ENCODE assay signal across 14 mouse cellular contexts in the genomic region with DNA sequence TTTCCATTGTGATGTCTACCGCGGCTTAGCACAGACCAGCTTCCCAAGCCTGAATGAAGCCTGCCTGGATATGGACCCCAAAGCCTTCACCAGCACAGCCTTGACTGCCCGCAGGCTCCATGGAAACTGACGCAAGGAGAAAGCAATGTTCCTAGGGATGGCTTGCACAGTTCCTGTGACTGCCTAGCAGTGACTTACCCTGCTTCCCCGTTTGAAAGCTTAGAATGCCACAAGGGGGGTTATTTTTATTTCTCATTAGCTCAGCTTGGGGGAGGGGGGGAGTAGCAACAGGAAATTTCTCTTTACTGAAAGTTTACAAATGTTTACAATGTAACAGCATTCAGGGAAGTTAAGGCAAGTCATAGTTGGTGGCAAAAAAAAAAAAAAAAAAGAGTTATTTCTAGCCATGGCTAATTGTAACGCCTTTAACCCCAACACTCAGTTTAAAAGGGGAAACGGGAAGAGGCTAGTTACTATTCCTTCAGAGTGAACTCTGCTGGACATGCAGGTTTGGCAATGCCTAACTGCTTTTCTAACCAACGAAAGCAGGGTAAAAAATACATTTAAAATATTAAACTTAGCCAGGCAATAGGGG. TPM values are rescaled to one million over a fixed set of nuclear protein-coding genes. Genes with fewer than 3 reads are reported as not detected.
DNase-seq lines count a peak whose midpoint lies in the region; ATAC-seq and TF ChIP-seq lines count a peak whose summit lies in the region.
"Had no signal": no experiment of that assay in that cellular context is flagged by ENCODE, and none has a peak within 500 bp of the region (broad histone marks: within the 10 kb centered on the region; RNA-seq: fewer than 3 reads in every experiment).

No protein-coding gene starts in this region.

- no peak overlapping the region for H3K4me3 ChIP-seq in lung, embryonic 14.5 days (ENCODE audit: low read depth, low read length)
- peak overlapping the region; percentile 45 for H3K4me3 ChIP-seq in bone marrow macrophage, adult 2 months (ENCODE audit: insufficient read depth, low read length)
- H3K4me3 ChIP-seq in embryonic fibroblast, embryonic 13.5 days (ENCODE audit: insufficient read depth, low read length): no peak overlapping the region
- H3K4me3 ChIP-seq in myocyte: no peak overlapping the region
- H3K4me3 ChIP-seq: embryonic facial prominence, embryonic 12.5 days; forebrain, embryonic 10.5 days; left cerebral cortex, adult 2 months; stomach, embryonic 15.5 days had no signal

- H3K4me2 ChIP-seq in lung, embryonic 14.5 days: no peak overlapping the region
- peak overlapping the region; percentile 10 for H3K4me2 ChIP-seq in myocyte (ENCODE audit: low read depth)
- H3K4me2 ChIP-seq: embryonic facial prominence, embryonic 12.5 days; stomach, embryonic 15.5 days had no signal

- no peaks in the 10 kb centered on the region for H3K4me1 ChIP-seq in lung, embryonic 14.5 days (ENCODE audit: insufficient read depth)
- peaks cover 65% of the 10 kb centered on the region for H3K4me1 ChIP-seq in bone marrow macrophage, adult 2 months (ENCODE audit: control insufficient read depth, insufficient read depth, low read length)
- H3K4me1 ChIP-seq in embryonic fibroblast, embryonic 13.5 days (ENCODE audit: control insufficient read depth, insufficient read depth, low read length): peaks cover 20% of the 10 kb centered on the region
- H3K4me1 ChIP-seq: stomach, embryonic 15.5 days had no signal

- WGBS in lung, embryonic 14.5 days: 67% methylated on average over 8 of the region's 8 CpGs

- no peak overlapping the region for H3ac ChIP-seq in myocyte (ENCODE audit: control insufficient read depth, insufficient read length)

- H3K36me3 ChIP-seq in lung, embryonic 14.5 days (ENCODE audit: insufficient read depth): no peaks in the 10 kb centered on the region
- H3K36me3 ChIP-seq in myocyte (ENCODE audit: control insufficient read depth, insufficient read depth): no peaks in the 10 kb centered on the region
- H3K36me3 ChIP-seq: embryonic facial prominence, embryonic 12.5 days; forebrain, embryonic 10.5 days; stomach, embryonic 15.5 days had no signal

- TF ChIP-seq CTCF in lung, embryonic 14.5 days (IDR thresholded peaks at IDR 0.05; ENCODE audit: low read depth): no peak
- TF ChIP-seq CTCF in bone marrow macrophage, adult 2 months (IDR thresholded peaks at IDR 0.05; ENCODE audit: low read depth, low read length): no peak
- no peak for TF ChIP-seq CTCF in embryonic fibroblast, embryonic 13.5 days (IDR thresholded peaks at IDR 0.05; ENCODE audit: borderline replicate concordance, insufficient read depth, low read length)

- no peaks in the 10 kb centered on the region for H3K9me3 ChIP-seq in lung, embryonic 14.5 days (ENCODE audit: low read depth, low read length)
- H3K9me3 ChIP-seq: embryonic facial prominence, embryonic 12.5 days; forebrain, embryonic 10.5 days; stomach, embryonic 15.5 days had no signal

- H3K9ac ChIP-seq in lung, embryonic 14.5 days: no peak overlapping the region
- H3K9ac ChIP-seq: embryonic facial prominence, embryonic 12.5 days; stomach, embryonic 15.5 days had no signal

- no peaks in the 10 kb centered on the region for H3K79me2 ChIP-seq in myocyte (ENCODE audit: control insufficient read depth, insufficient read depth)

- no peak overlapping the region for H3K27ac ChIP-seq in lung, embryonic 14.5 days (ENCODE audit: low read depth)
- H3K27ac ChIP-seq in bone marrow macrophage, adult 2 months (ENCODE audit: insufficient read depth, low read depth, low read length): peak overlapping the region; percentile 99
- peak overlapping the region; percentile 77 for H3K27ac ChIP-seq in embryonic fibroblast, embryonic 13.5 days (ENCODE audit: insufficient read depth, low read length)
- H3K27ac ChIP-seq: embryonic facial prominence, embryonic 12.5 days; forebrain, embryonic 10.5 days; left cerebral cortex, adult 2 months; stomach, embryonic 15.5 days had no signal

- TF ChIP-seq POLR2A in bone marrow macrophage, adult 2 months (IDR thresholded peaks at IDR 0.05; ENCODE audit: borderline replicate concordance, low read depth, low read length): no peak
- no peak for TF ChIP-seq POLR2A in embryonic fibroblast, embryonic 13.5 days (IDR thresholded peaks at IDR 0.05; ENCODE audit: low read depth, low read length)
- no peak for TF ChIP-seq POLR2A in myocyte (IDR thresholded peaks at IDR 0.05; ENCODE audit: insufficient read length, low read depth)

- peak; percentile 38 for DNase-seq in lung, embryonic 14.5 days
- DNase-seq in lung, postnatal 10 days: no peak
- no peak for DNase-seq in T-cell, adult 2 months (ENCODE audit: low spot score)
- DNase-seq in ovary, postnatal 10 days (ENCODE audit: low spot score): no peak
- DNase-seq: adrenal gland, postnatal 10 days; cerebellum, postnatal 25 days; thymus, postnatal 4 days had no signal

- no peaks in the 10 kb centered on the region for H3K27me3 ChIP-seq in lung, embryonic 14.5 days (ENCODE audit: insufficient read depth, low read length)
- H3K27me3 ChIP-seq in myocyte (ENCODE audit: control insufficient read depth, insufficient read depth, insufficient read length): no peaks in the 10 kb centered on the region
- H3K27me3 ChIP-seq: embryonic facial prominence, embryonic 12.5 days; stomach, embryonic 15.5 days had no signal

- ATAC-seq in lung, embryonic 14.5 days (ENCODE audit: insufficient read depth): no peak

TF ChIP-seq in myocyte, 11 proteins besides CTCF, POLR2A, EP300 and RAD21:
- TF ChIP-seq MAX (IDR thresholded peaks at IDR 0.05; ENCODE audit: low read depth) (no peak), CEBPB (IDR thresholded peaks at IDR 0.05; ENCODE audit: insufficient read depth, poor library complexity, severe bottlenecking) (peak; percentile 89; the same call in 1 of the 2 replicates)

RNA-seq across cellular contexts. Expression of gene Ankrd55, which starts 56.1 kb away (rescaled TPM):
- polyA plus RNA-seq in lung, embryonic 14.5 days (2014; fragmentation: Nextera tagmentation; extraction: Ambion mirVana): 0.18 and 0.22 TPM in 2 replicates
- 3.0 and 3.2 TPM in 2 replicates for polyA plus RNA-seq in bone marrow macrophage, adult 2 months (2012; ENCODE audit: insufficient read depth, insufficient read length, missing spikeins)
- polyA plus RNA-seq in embryonic fibroblast, embryonic 13.5 days (2011; ENCODE audit: insufficient read length, low read depth, missing spikeins): 0.74 and 1.9 TPM in 2 replicates
- 0.59 TPM for polyA plus RNA-seq in myocyte (2012; fragmentation: generic; extraction: Trizol)
